Mouse (Mus musculus): ENCODE results near the gene Olfr1500. TPM values are rescaled to one million over a fixed set of nuclear protein-coding genes. Genes with fewer than 3 reads are reported as not detected.
A peak's percentile ranks its signal among the peaks of the same experiment; 100 is the strongest.
"Not testable (repeated sequence)": the region's sequence is repeated elsewhere in the genome, so short reads cannot be mapped to it uniquely, and the experiment has no call there.

Olfr1500 gene
- not detected for polyA plus RNA-seq (2021)

- in situ Hi-C loops (cut with MboI; ENCODE audit: low pct_unique_long_range_greater_than_20kb) = no loop called here
These were observed at the start of gene Olfr1500 for GRCm38 (mm10) chr19:13830388-13830787. Olfr1500 (minus strand) TSS chr19:13830488.

GRCm38 (mm10) chr19:13861495-13861894 lies 31.2 kb upstream of the Olfr1500 start, which contains the start of gene Olfr1502:
Olfr1502 (plus strand) TSS chr19:13861795.
- ChIA-PET CTCF (no interaction called here), POLR2A (no interaction called here)
- in situ Hi-C loops (cut with MboI; ENCODE audit: low pct_unique_long_range_greater_than_20kb) = no loop called here
- H3K27me3 ChIP-seq = no peaks in the 10 kb centered on the region
- no peak for TF ChIP-seq CTCF (IDR thresholded peaks at IDR 0.05)
- ATAC-seq (no peak), DNase-seq (ENCODE audit: low read depth, low spot score) (no peak)

More at GRCm38 (mm10) chr19:13830388-13830787, at the start of gene Olfr1500:
- POLR2A ChIA-PET = no interaction called here
- ATAC-seq = no peak
- CTCF ChIA-PET = interaction anchor here (1.2 kb wide), 1 partner anchor 24 kb away, joined by 3 read pairs; no protein-coding TSS in a partner anchor
- no peak for DNase-seq (ENCODE audit: low read depth, low spot score)
- no peak for TF ChIP-seq CTCF (IDR thresholded peaks at IDR 0.05)
- no peaks in the 10 kb centered on the region for H3K27me3 ChIP-seq

- CTCF ChIA-PET; ATAC-seq; DNase-seq (ENCODE audit: low read depth, low spot score); POLR2A ChIA-PET; in situ Hi-C loops (cut with MboI; ENCODE audit: low pct_unique_long_range_greater_than_20kb); H3K27me3 ChIP-seq: not testable (repeated sequence)
These were observed 20.3 kb upstream of the Olfr1500 start, which contains the start of gene Olfr1501 for GRCm38 (mm10) chr19:13850592-13850991. Olfr1501 (minus strand) TSS chr19:13850692.

GRCm38 (mm10) chr19:13828447-13828846 lies 1.8 kb downstream of the Olfr1500 start:
- ChIA-PET POLR2A (interaction anchor here (0.6 kb wide), 1 partner anchor 18 kb away, joined by 3 read pairs; no protein-coding TSS in a partner anchor), CTCF (no interaction called here)
- in situ Hi-C loops (cut with MboI; ENCODE audit: low pct_unique_long_range_greater_than_20kb) = no loop called here
- no peak for ATAC-seq
- H3K27me3 ChIP-seq = peaks cover 6% of the 10 kb centered on the region
- no peak for TF ChIP-seq CTCF (IDR thresholded peaks at IDR 0.05)
- DNase-seq (ENCODE audit: low read depth, low spot score) = no peak

GRCm38 (mm10) chr19:13820847-13821246 lies 9.4 kb downstream of the Olfr1500 start:
- peaks cover 9% of the 10 kb centered on the region for H3K27me3 ChIP-seq
- ATAC-seq (no peak), DNase-seq (ENCODE audit: low read depth, low spot score) (no peak)
- POLR2A ChIA-PET = no interaction called here
- no peak for TF ChIP-seq CTCF (IDR thresholded peaks at IDR 0.05)
- in situ Hi-C loops (cut with MboI; ENCODE audit: low pct_unique_long_range_greater_than_20kb) = loop anchor here (25.0 kb wide), 2 partner anchors 1284 to 1384 kb away; partner anchors contain the start of genes Fam111a and Pfpl
- CTCF ChIA-PET = no interaction called here

GRCm38 (mm10) chr19:13819347-13819746 lies 10.9 kb downstream of the Olfr1500 start, which contains the start of gene Olfr1499:
Olfr1499 (minus strand) TSS chr19:13819447.
- TF ChIP-seq CTCF (IDR thresholded peaks at IDR 0.05) = no peak
- in situ Hi-C loops (cut with MboI; ENCODE audit: low pct_unique_long_range_greater_than_20kb) = loop anchor here (25.0 kb wide), 2 partner anchors 1282 to 1382 kb away; partner anchors contain the start of genes Fam111a and Pfpl
- no peak for ATAC-seq

GRCm38 (mm10) chr19:13818827-13819226 lies 11.5 kb downstream of the Olfr1500 start:
- ChIA-PET CTCF (interaction anchor here (1.9 kb wide), 1 partner anchor 15 kb away, joined by 5 read pairs; no protein-coding TSS in a partner anchor), POLR2A (no interaction called here)
- H3K27me3 ChIP-seq = peaks cover 5% of the 10 kb centered on the region
- TF ChIP-seq CTCF (IDR thresholded peaks at IDR 0.05) = peak; percentile 42
- DNase-seq (ENCODE audit: low read depth, low spot score) = no peak
- ATAC-seq = no peak
- in situ Hi-C loops (cut with MboI; ENCODE audit: low pct_unique_long_range_greater_than_20kb) = loop anchor here (25.0 kb wide), 2 partner anchors 1282 to 1382 kb away; partner anchors contain the start of genes Fam111a and Pfpl

More at GRCm38 (mm10) chr19:13819347-13819746, 10.9 kb downstream of the Olfr1500 start, which contains the start of gene Olfr1499:
- no peak for DNase-seq (ENCODE audit: low read depth, low spot score)
- ChIA-PET CTCF (interaction anchor here (1.9 kb wide), 1 partner anchor 14 kb away, joined by 5 read pairs; no protein-coding TSS in a partner anchor), POLR2A (no interaction called here)
- H3K27me3 ChIP-seq = peaks cover 4% of the 10 kb centered on the region

- DNase-seq (ENCODE audit: low read depth, low spot score) (no peak), ATAC-seq (no peak)
- POLR2A ChIA-PET = no interaction called here
- peaks cover 6% of the 10 kb centered on the region for H3K27me3 ChIP-seq
- in situ Hi-C loops (cut with MboI; ENCODE audit: low pct_unique_long_range_greater_than_20kb) = loop anchor here (25.0 kb wide), 2 partner anchors 1276 to 1376 kb away; partner anchors contain the start of genes Fam111a and Pfpl
- CTCF ChIA-PET = no interaction called here
- peak; percentile 58 for TF ChIP-seq CTCF (IDR thresholded peaks at IDR 0.05)
These were observed 17.5 kb downstream of the Olfr1500 start for GRCm38 (mm10) chr19:13812823-13813222.

GRCm38 (mm10) chr19:13805486-13805885 lies 24.8 kb downstream of the Olfr1500 start:
- POLR2A ChIA-PET; DNase-seq (ENCODE audit: low read depth, low spot score); H3K27me3 ChIP-seq; ATAC-seq: not testable (repeated sequence)
- CTCF ChIA-PET = interaction anchor here (1.5 kb wide), 1 partner anchor 26 kb away, joined by 3 read pairs; no protein-coding TSS in a partner anchor
- in situ Hi-C loops (cut with MboI; ENCODE audit: low pct_unique_long_range_greater_than_20kb) = loop anchor here (25.0 kb wide), 2 partner anchors 1268 to 1368 kb away; partner anchors contain the start of genes Fam111a and Pfpl

GRCm38 (mm10) chr19:13798102-13798501 lies 32.2 kb downstream of the Olfr1500 start, which contains the start of gene Olfr1497:
Olfr1497 (minus strand) TSS chr19:13798202.
- in situ Hi-C loops (cut with MboI; ENCODE audit: low pct_unique_long_range_greater_than_20kb) = no loop called here
- POLR2A ChIA-PET = no interaction called here
- ATAC-seq (no peak), DNase-seq (ENCODE audit: low read depth, low spot score) (no peak)
- CTCF ChIA-PET = no interaction called here
- no peaks in the 10 kb centered on the region for H3K27me3 ChIP-seq
- no peak for TF ChIP-seq CTCF (IDR thresholded peaks at IDR 0.05)

- POLR2A ChIA-PET = no interaction called here
- CTCF ChIA-PET = interaction anchor here (0.8 kb wide), 1 partner anchor 10 kb away, joined by 3 read pairs; no protein-coding TSS in a partner anchor
- DNase-seq (ENCODE audit: low read depth, low spot score) (no peak), ATAC-seq (no peak)
- no peak for TF ChIP-seq CTCF (IDR thresholded peaks at IDR 0.05)
- no peaks in the 10 kb centered on the region for H3K27me3 ChIP-seq
- in situ Hi-C loops (cut with MboI; ENCODE audit: low pct_unique_long_range_greater_than_20kb) = no loop called here
These were observed 52.7 kb downstream of the Olfr1500 start, which contains the start of gene Olfr1496 for GRCm38 (mm10) chr19:13777578-13777977. Olfr1496 (plus strand) TSS chr19:13777878.

Other genes with a start within 250 kb of the Olfr1500 start
- not detected for gene Olfr1484, start 247.0 kb downstream of the Olfr1500 start, polyA plus RNA-seq (2021)
- gene Olfr1487, start 213.1 kb downstream of the Olfr1500 start, polyA plus RNA-seq (2021) = not detected
- gene Olfr1489, start 198.9 kb downstream of the Olfr1500 start, polyA plus RNA-seq (2021) = not detected
- not detected for gene Olfr1490, start 179.4 kb downstream of the Olfr1500 start, polyA plus RNA-seq (2021)
- gene Olfr1491, start 133.2 kb downstream of the Olfr1500 start, polyA plus RNA-seq (2021) = not detected
- not detected for gene Olfr1493-ps1, start 107.2 kb downstream of the Olfr1500 start, polyA plus RNA-seq (2021)
- not detected for gene Olfr1494, start 90.8 kb downstream of the Olfr1500 start, polyA plus RNA-seq (2021)
- gene Olfr1495, start 65.9 kb downstream of the Olfr1500 start, polyA plus RNA-seq (2021) = not detected
- gene Olfr1496, start 52.6 kb downstream of the Olfr1500 start, polyA plus RNA-seq (2021) = not detected
- gene Olfr1497, start 32.3 kb downstream of the Olfr1500 start, polyA plus RNA-seq (2021) = not detected
- gene Olfr1499, start 11.0 kb downstream of the Olfr1500 start, polyA plus RNA-seq (2021) = not detected
- gene Olfr1501, start 20.2 kb upstream of the Olfr1500 start, polyA plus RNA-seq (2021) = not detected
- not detected for gene Olfr1502, start 31.3 kb upstream of the Olfr1500 start, polyA plus RNA-seq (2021)
- not detected for gene Olfr1504, start 67.4 kb upstream of the Olfr1500 start, polyA plus RNA-seq (2021)
- gene Olfr1505, start 83.0 kb upstream of the Olfr1500 start, polyA plus RNA-seq (2021) = not detected